Mouse (Mus musculus): ENCODE measurements around the gene Cd300ld. TPM values are rescaled to one million over a fixed set of nuclear protein-coding genes. Genes with fewer than 3 reads are reported as not detected.

Gene Cd300ld
- polyA plus RNA-seq (2012; ENCODE audit: low replicate concordance), result 0.70 and 0.89 TPM in 2 replicates

DNA sequence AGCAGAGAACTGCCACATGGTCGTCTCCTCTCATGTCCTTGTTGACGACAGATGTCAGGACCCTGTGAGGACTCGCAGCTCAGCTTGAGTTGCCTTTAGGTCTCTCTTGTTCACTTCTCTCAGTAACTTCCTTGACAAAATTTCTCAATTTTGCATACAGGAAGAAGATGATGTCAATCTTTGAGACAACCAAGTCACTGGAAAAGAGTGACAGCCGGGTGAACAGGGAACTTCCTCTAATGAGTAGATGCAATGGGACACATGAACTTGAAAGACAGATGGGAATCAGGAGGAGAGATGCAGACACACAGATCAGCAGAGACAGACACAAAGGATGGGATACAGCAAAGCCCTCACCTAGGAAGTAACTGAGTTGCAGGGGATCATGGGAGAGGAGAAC, at the start of gene Cd300ld:
TSS of gene Cd300ld (minus strand) at position 130 of the 400 bp plus-strand sequence.

DNA sequence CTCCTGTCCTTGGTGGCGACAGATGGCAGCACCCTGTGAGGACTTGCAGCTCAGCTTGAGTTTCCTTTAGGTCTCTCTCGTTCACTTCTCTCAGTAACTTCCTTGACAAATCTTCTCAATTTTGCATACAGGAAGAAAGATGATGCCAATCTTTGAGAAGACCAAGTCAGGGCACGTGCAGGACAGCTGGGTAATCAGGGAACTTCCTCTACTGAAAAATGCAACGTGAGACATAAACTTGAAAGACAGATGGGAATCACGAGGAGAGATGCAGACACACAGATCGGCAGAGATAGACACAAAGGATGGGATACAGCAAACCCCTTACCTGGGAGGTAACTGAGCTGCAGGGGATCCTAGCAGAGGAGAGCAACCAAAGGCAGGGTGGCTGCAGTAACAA, 47.9 kb upstream of the Cd300ld start, which contains the start of gene Cd300ld5:
TSS of gene Cd300ld5 (minus strand) at position 101 of the 400 bp plus-strand sequence.

DNA sequence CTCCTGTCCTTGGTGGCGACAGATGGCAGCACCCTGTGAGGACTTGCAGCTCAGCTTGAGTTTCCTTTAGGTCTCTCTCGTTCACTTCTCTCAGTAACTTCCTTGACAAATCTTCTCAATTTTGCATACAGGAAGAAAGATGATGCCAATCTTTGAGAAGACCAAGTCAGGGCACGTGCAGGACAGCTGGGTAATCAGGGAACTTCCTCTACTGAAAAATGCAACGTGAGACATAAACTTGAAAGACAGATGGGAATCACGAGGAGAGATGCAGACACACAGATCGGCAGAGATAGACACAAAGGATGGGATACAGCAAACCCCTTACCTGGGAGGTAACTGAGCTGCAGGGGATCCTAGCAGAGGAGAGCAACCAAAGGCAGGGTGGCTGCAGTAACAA, 37.2 kb upstream of the Cd300ld start, which contains the start of gene Cd300ld4:
TSS of gene Cd300ld4 (minus strand) at position 101 of the 400 bp plus-strand sequence.

DNA sequence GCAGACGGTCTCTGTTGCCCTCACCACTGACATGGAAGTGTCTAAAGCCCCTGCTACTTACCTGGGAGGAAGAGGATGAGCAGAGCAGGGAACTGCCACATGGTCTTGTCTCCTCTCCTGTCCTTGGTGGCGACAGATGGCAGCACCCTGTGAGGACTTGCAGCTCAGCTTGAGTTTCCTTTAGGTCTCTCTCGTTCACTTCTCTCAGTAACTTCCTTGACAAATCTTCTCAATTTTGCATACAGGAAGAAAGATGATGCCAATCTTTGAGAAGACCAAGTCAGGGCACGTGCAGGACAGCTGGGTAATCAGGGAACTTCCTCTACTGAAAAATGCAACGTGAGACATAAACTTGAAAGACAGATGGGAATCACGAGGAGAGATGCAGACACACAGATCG, 26.4 kb upstream of the Cd300ld start, which contains the start of gene Cd300ld2:
TSS of gene Cd300ld2 (minus strand) at position 101 of the 400 bp plus-strand sequence.

DNA sequence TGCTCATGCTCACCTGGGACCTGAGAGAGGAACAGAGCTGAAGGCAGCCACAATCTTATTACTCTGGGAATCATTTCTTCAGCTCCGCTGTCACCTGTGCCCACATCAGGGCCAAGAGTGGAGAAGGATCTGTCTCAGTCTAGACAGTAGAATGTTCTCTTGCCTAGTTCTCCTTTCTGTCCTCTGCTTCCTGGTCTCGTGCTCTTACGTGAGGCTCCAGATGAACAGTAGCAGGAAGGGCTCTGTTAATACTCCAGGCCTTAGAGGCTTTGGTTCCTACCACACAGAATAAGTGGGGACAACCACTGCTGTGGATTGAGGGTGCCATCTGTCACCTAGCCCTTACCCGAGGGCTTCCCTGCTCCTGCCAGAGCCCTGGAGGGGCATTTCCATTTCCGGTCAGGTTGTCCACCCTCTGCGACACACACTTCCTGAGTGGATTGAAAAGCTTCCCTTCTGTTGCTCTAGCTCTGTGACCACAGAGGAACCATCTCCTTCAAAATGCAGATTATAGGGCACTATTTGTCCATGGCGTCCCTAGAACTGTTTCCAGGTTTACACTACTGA, 11.8 kb upstream of the Cd300ld start, which contains the start of gene Cd300c2:
TSS of gene Cd300c2 (minus strand) at position 407 of the 567 bp plus-strand sequence.

DNA sequence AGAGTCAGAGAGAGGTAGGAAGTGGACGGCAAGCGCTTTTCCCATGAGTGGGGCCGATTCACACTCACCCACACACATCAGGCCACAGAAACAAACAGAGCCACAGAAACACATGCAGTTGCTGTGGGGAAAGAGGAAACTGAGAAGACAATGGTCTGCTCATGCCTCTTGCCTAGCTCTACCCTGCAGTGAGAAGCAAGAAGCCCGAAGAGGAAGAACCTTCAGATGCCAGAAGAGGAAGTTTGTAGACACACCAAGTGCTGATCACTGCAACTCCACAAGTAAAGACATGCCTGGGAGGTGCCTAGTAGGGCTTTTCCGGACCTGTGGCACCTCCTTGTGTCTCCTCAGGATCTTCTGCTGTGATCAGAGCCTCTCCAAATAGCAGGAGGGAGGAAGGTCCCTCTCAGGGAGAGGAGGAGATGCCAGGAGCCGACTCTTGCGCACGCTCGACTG, 20.9 kb downstream of the Cd300ld start, which contains the start of gene Cd300c:
TSS of gene Cd300c (minus strand) at position 406 of the 456 bp plus-strand sequence.

DNA sequence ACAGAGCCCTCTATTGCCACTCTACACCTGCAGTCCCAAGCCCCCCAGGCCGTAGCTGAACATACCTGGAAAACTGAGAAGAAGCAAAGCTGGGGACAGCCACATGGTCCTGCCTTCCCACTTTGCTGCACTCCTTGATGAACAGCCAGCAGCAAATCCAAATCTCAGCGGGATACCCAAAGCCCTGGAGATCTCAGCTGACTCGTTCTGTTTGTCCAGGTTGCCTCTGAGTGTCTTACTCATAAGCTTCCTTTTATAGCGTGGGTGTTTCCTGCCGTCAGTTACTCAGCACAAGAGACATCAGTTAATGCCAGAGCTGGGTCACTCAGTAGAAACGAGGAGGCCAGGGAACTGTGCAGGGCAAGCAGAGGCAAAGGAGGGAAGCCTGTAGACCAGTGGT, 55.6 kb downstream of the Cd300ld start, which contains the start of gene Cd300lb:
TSS of gene Cd300lb (minus strand) at position 243 of the 400 bp plus-strand sequence.

Other genes with a start within 250 kb of the Cd300ld start
- gene Kif19a, start 224.5 kb downstream of the Cd300ld start, polyA plus RNA-seq (2012; ENCODE audit: low replicate concordance), result 10.1 and 14.4 TPM in 2 replicates
- 0.54 TPM in 1 of 2 replicates, not detected in the other for gene Btbd17, start 194.0 kb downstream of the Cd300ld start, polyA plus RNA-seq (2012; ENCODE audit: low replicate concordance)
- not detected in 2 replicates for gene Gpr142, start 191.0 kb downstream of the Cd300ld start, polyA plus RNA-seq (2012; ENCODE audit: low replicate concordance)
- 2.2 and 2.4 TPM in 2 replicates for gene Gprc5c, start 138.8 kb downstream of the Cd300ld start, polyA plus RNA-seq (2012; ENCODE audit: low replicate concordance)
- gene Cd300a, start 99.9 kb downstream of the Cd300ld start, polyA plus RNA-seq (2012; ENCODE audit: low replicate concordance), result 5.7 and 7.1 TPM in 2 replicates
- gene Cd300lb, start 55.5 kb downstream of the Cd300ld start, polyA plus RNA-seq (2012; ENCODE audit: low replicate concordance), result 4.0 and 11.4 TPM in 2 replicates
- 0.28 and 0.65 TPM in 2 replicates for gene Cd300c, start 20.8 kb downstream of the Cd300ld start, polyA plus RNA-seq (2012; ENCODE audit: low replicate concordance)
- 2.3 and 2.7 TPM in 2 replicates for gene Cd300c2, start 12.0 kb upstream of the Cd300ld start, polyA plus RNA-seq (2012; ENCODE audit: low replicate concordance)
- gene Cd300ld2, start 26.3 kb upstream of the Cd300ld start, polyA plus RNA-seq (2012; ENCODE audit: low replicate concordance), result not detected in 2 replicates
- not detected in 2 replicates for gene Cd300ld4, start 37.1 kb upstream of the Cd300ld start, polyA plus RNA-seq (2012; ENCODE audit: low replicate concordance)
- 2.4 TPM in 1 of 2 replicates, not detected in the other for gene Cd300ld5, start 47.8 kb upstream of the Cd300ld start, polyA plus RNA-seq (2012; ENCODE audit: low replicate concordance)
- gene Cd300ld3, start 58.5 kb upstream of the Cd300ld start, polyA plus RNA-seq (2012; ENCODE audit: low replicate concordance), result 4.6 and 5.0 TPM in 2 replicates
- gene Cd300e, start 72.3 kb upstream of the Cd300ld start, polyA plus RNA-seq (2012; ENCODE audit: low replicate concordance), result 0.98 and 1.4 TPM in 2 replicates
- 16.0 and 19.2 TPM in 2 replicates for gene Rab37, start 101.5 kb upstream of the Cd300ld start, polyA plus RNA-seq (2012; ENCODE audit: low replicate concordance)
- 9.6 and 10.1 TPM in 2 replicates for gene Cd300lf, start 144.1 kb upstream of the Cd300ld start, polyA plus RNA-seq (2012; ENCODE audit: low replicate concordance)
- 226 and 228 TPM in 2 replicates for gene Slc9a3r1, start 173.4 kb upstream of the Cd300ld start, polyA plus RNA-seq (2012; ENCODE audit: low replicate concordance)
- gene Tmem104, start 197.6 kb upstream of the Cd300ld start, polyA plus RNA-seq (2012; ENCODE audit: low replicate concordance), result 17.0 and 23.5 TPM in 2 replicates
- 12.2 and 13.9 TPM in 2 replicates for gene Nat9, start 197.9 kb upstream of the Cd300ld start, polyA plus RNA-seq (2012; ENCODE audit: low replicate concordance)

All from hematopoietic multipotent progenitor cell, adult 10-12 weeks (in vitro differentiated cells).